Mouse (Mus musculus) ES-E14 (cell line): ENCODE measurements around the gene Nup88. TPM values are rescaled to one million over a fixed set of nuclear protein-coding genes. Genes with fewer than 3 reads are reported as not detected.
"Not testable (repeated sequence)": the region's sequence is repeated elsewhere in the genome, so short reads cannot be mapped to it uniquely, and the experiment has no call there.

Experiments
- DNase-seq: peaks from one replicate; pipeline ENCODE4 v3.0.0-alpha.2; 2013; ENCODE audit warnings: low read depth, low spot score
- H3K27ac ChIP-seq: 2 replicates; pipeline ENCODE4 v1.5.1; 2012; ENCODE audit warnings: low read depth, mild to moderate bottlenecking, low read length, moderate library complexity, mixed read lengths; ENCODE audit not compliant: poor library complexity, insufficient read depth, severe bottlenecking
- H3K36me3 ChIP-seq: 2 replicates; pipeline ENCODE4 v1.6.1; 2012; ENCODE audit warnings: mild to moderate bottlenecking, low read length, moderate library complexity, mixed read lengths; ENCODE audit not compliant: control insufficient read depth, poor library complexity, insufficient read depth, severe bottlenecking
- H3K4me1 ChIP-seq, 2 experiments: fragments of 150-350 bp in 1 of 2; sonication (generic) in 1 of 2; 2 replicates each; pipeline ENCODE4 v1.6.1; 2012; ENCODE audit warnings: low read length in 2 of 2, mild to moderate bottlenecking in 1 of 2, mixed read lengths in 1 of 2; ENCODE audit not compliant: control insufficient read depth in 2 of 2, insufficient read depth in 2 of 2, poor library complexity in 1 of 2
- H3K4me3 ChIP-seq, 2 experiments: fragments of 150-350 bp in 1 of 2; sonication (generic) in 1 of 2; 2 replicates each; pipeline ENCODE4 v1.5.1; 2012; ENCODE audit warnings: low read length in 2 of 2, low read depth in 1 of 2, mild to moderate bottlenecking in 1 of 2, mixed read lengths in 1 of 2; ENCODE audit not compliant: insufficient read depth in 1 of 2, poor library complexity in 1 of 2, severe bottlenecking in 1 of 2
- H3K9ac ChIP-seq: 2 replicates; pipeline ENCODE4 v1.6.1; 2012; ENCODE audit warnings: low read depth, mild to moderate bottlenecking, low read length, mixed read lengths; ENCODE audit not compliant: poor library complexity, insufficient read depth, severe bottlenecking
- H3K9me3 ChIP-seq: fragments of 150-350 bp; sonication (generic); 2 replicates; pipeline ENCODE4 v1.6.1; 2012; ENCODE audit warnings: low read depth, mild to moderate bottlenecking, low read length; ENCODE audit not compliant: control insufficient read depth, insufficient read depth
- CHD2 ChIP-seq: IDR thresholded peaks from 2 replicates; pipeline ENCODE4 v1.6.1; 2014; ENCODE audit warnings: mild to moderate bottlenecking, low read depth, low read length, inconsistent platforms
- HCFC1 ChIP-seq: IDR thresholded peaks from 2 replicates; pipeline ENCODE4 v1.6.1; 2012; ENCODE audit warnings: low read length, inconsistent platforms, borderline replicate concordance; ENCODE audit not compliant: insufficient read depth
- MAFK ChIP-seq: IDR thresholded peaks from 2 replicates; pipeline ENCODE4 v1.6.1; 2014; ENCODE audit warnings: mild to moderate bottlenecking, low read depth, low read length, inconsistent platforms; ENCODE audit not compliant: insufficient read depth
- ZC3H11A ChIP-seq: IDR thresholded peaks from 2 replicates; pipeline ENCODE4 v1.6.1; 2012; ENCODE audit warnings: low read depth, mild to moderate bottlenecking, inconsistent platforms, low read length, borderline replicate concordance
- ZNF384 ChIP-seq: IDR thresholded peaks from 2 replicates; pipeline ENCODE4 v1.6.1; 2012; ENCODE audit warnings: low read depth, low read length, inconsistent platforms
- in situ Hi-C, 2 experiments: fragments of 600-800 bp; cut with MboI; formaldehyde crosslinking; loops; one replicate each; pipeline ENCODE4 v1.15.1; 2025; ENCODE audit warnings: low sequenced_read_pairs in 2 of 2, inconsistent platforms in 1 of 2; ENCODE audit not compliant: unreplicated experiment in 2 of 2
- total RNA-seq: library from RNA; depleted of rRNA; stranded (reverse); fragments of 300-350 nt; gene quantifications from 2 replicates; pipeline ENCODE4 v1.2.3, GENCODE M21; 2012

Nup88 gene
- total RNA-seq, 1 experiment, result 121 TPM

- peaks cover 13% of the 10 kb centered on the region for H3K36me3 ChIP-seq
- no peak overlapping the region for H3K27ac ChIP-seq
- H3K4me3 ChIP-seq, result no peak overlapping the region
- no peak for DNase-seq
- H3K9ac ChIP-seq, result no peak overlapping the region
- in situ Hi-C loops, result no loop called here
- TF ChIP-seq CHD2 (no peak), HCFC1 (no peak), MAFK (no peak), ZC3H11A (no peak), ZNF384 (no peak)
- H3K9me3 ChIP-seq, result no peaks in the 10 kb centered on the region
- no peaks in the 10 kb centered on the region for H3K4me1 ChIP-seq
These were observed 51.9 kb downstream of the Nup88 start for GRCm38 (mm10) chr11:70917896-70918295.

- no peak for DNase-seq
- Histone ChIP-seq H3K27ac (no peak overlapping the region), H3K4me1 (no peaks in the 10 kb centered on the region), H3K4me3 (no peak overlapping the region), H3K9me3 (no peaks in the 10 kb centered on the region), H3K36me3 (peaks cover 3% of the 10 kb centered on the region; the same call in 1 of the 2 replicates), H3K9ac (no peak overlapping the region)
- TF ChIP-seq CHD2 (no peak), ZNF384 (no peak), MAFK (no peak), HCFC1 (no peak), ZC3H11A (no peak)
- in situ Hi-C loops, result no loop called here
These were observed 57.9 kb downstream of the Nup88 start for GRCm38 (mm10) chr11:70911920-70912319.

GRCm38 (mm10) chr11:70911323-70911722 is 58.5 kb downstream of the Nup88 start:
- H3K9ac ChIP-seq, result no peak overlapping the region
- no peaks in the 10 kb centered on the region for H3K9me3 ChIP-seq
- H3K36me3 ChIP-seq, result peaks cover 3% of the 10 kb centered on the region; the same call in 1 of the 2 replicates
- H3K4me1 ChIP-seq, result no peaks in the 10 kb centered on the region
- TF ChIP-seq HCFC1, result no peak
- TF ChIP-seq ZC3H11A, result no peak
- no peak for TF ChIP-seq ZNF384
- no peak for TF ChIP-seq MAFK
- no peak for TF ChIP-seq CHD2
- DNase-seq, result no peak
- no peak overlapping the region for H3K4me3 ChIP-seq
- H3K27ac ChIP-seq, result no peak overlapping the region
- in situ Hi-C loops, result no loop called here

GRCm38 (mm10) chr11:70906681-70907080 is 63.1 kb downstream of the Nup88 start:
- Histone ChIP-seq H3K9me3 (no peaks in the 10 kb centered on the region), H3K4me1 (no peaks in the 10 kb centered on the region), H3K4me3 (no peak overlapping the region), H3K9ac (no peak overlapping the region), H3K27ac (no peak overlapping the region), H3K36me3 (peaks cover 3% of the 10 kb centered on the region; the same call in 1 of the 2 replicates)
- DNase-seq, result no peak
- TF ChIP-seq ZC3H11A (no peak), ZNF384 (no peak), MAFK (no peak)
- in situ Hi-C loops, result no loop called here

GRCm38 (mm10) chr11:70898182-70898581 is 71.6 kb downstream of the Nup88 start:
- in situ Hi-C loops, H3K36me3 ChIP-seq, DNase-seq: not testable (repeated sequence)

More at GRCm38 (mm10) chr11:70898182-70898581, 71.6 kb downstream of the Nup88 start:
- H3K9me3 ChIP-seq, H3K4me1 ChIP-seq, H3K9ac ChIP-seq, H3K4me3 ChIP-seq, H3K27ac ChIP-seq: not testable (repeated sequence)
